Mouse (Mus musculus) cerebellum, adult 11 months (tissue): ENCODE data around the gene Anapc2.

Experiments used
- DNase-seq: peaks from one replicate; pipeline ENCODE4 v3.0.0; 2022

Anapc2 gene

DNA sequence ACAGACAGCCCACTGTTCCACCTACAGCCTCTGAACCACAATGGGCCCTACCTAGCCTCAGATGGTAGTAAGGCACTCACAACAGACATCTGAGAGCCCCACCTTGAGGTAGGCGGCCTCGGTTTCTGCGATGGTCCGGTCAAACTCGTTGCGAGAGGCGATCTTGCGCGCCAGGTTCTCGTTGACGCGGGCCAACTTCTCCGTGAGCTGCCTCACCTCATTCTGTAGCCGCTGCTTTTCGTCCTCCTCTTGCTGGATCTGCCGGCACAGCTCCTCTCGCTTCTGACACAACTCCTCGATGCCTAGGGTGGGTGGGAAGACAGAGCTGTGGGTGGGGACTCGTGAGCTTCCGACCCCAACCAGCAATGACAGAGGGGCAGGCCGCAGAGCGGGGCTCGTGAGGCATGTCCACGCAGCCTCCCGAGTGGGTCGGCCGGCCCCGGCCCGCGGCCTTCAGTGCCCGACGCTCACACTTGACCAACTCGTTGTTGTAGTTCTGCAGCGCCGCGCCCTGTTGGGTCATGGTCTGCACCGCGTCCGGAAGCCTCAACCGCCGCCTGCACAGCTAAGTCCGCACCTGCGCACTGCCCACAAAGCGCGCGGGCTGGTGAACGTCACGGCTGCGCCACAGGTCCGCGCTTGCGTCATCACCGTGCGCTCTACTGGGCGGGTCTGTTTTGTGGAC lies at the start of gene Anapc2, which contains the start of gene Ssna1:
Anapc2 (plus strand) TSS at position 652 of the 685 bp plus-strand sequence.
Ssna1 (minus strand) TSS at position 612 of the 685 bp plus-strand sequence.
- DNase-seq = peak; percentile 96

DNA sequence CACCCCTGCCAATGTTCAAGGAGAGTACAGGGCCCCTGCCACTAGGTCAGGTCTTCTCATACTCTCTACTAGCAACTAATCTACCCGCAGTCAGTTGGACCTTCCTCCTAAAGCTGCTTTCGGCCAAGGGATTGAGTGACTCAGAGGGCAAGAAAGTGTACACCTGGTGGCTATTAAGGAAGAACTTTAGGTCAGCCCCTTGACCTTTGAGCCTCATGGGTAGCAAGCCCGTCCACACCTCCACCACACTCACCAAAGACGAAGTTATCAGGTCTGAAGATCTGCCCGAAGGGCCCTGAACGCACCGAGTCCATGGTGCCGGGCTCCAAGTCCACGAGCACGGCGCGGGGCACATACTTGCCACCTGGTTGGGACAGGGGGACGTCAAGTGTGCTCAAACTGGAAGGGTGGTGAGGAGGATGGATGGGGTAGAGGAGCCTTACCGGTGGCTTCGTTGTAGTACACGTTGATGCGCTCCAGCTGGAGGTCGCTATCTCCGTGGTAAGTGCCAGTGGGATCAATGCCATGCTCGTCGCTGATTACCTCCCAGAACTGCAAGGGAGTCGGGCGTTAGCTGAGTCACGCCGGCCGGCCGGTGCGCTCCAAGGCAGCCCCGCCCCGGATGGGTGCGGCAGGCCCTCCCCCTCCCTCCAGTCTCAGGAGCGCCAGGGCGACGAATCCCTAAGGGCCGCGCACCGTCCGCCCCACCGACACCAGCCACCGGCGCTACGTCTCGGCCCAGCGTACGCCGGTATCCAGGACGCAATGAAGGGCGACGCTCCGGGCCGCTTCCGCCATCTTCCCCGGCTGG lies 48.4 kb upstream of the Anapc2 start:
- DNase-seq = no peak

DNA sequence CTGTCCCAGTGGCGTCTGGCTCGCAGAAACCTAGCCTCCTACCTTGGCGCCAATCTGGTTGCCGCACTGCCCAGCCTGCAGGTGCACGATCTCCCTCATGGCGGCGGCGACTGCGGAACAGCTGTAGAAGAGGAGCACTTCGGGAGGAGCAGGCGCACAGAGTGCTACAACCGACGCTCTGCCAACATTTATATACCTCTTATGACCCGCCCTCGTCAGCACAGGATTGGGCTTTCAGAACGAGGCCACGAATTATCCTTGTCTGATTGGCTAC lies 47.8 kb upstream of the Anapc2 start, which contains the start of gene Tubb4b:
Tubb4b (minus strand) TSS at position 211 of the 274 bp plus-strand sequence.
- DNase-seq = no peak

DNA sequence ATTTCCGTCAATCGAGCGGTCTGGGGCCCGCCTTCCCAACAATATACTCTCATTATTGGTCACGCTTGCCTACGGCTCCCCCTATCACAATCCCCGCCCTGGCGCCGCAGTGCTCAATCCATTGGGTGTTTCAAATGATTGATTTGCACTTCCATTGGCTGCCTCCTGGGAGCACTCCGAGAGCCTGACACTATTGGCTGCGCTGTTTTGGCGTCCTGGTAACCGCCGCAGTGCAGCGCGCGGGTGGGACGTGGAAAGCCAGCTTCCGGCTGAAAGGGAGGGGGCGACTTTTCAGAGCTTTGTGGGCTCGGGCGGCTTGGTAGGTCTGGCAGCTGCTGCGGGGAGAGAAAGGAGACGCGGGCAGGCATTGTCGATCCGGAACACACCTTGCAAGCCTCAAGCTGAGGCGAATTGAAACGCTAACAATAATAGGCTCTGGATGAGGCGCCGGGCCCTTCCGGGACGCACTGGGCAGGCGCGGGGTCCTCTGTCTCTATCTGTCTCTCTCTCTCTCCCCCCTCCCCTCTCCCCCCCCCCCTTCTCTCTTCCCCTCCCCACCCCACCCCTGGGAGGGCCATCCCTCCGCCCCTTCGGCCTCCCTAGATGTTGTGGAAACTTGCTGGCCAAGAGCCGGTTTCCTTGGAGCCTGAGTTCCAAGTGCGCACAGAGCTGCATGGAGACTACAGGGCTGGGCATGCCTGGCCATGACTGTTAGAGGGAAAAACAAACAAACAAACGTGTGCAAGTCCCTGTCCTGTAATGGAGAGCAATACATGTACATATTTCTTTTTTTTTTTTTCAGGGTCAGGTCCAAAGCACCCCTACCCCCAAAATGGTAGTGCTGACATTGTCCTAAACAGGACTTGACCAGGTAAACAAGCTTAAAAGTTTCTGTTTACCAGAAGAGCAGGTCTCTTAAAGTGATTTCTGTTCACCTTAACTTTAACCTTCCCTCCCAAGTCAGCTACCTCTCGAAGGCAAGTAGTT lies 47.2 kb upstream of the Anapc2 start:
- DNase-seq = peak; percentile 99

DNA sequence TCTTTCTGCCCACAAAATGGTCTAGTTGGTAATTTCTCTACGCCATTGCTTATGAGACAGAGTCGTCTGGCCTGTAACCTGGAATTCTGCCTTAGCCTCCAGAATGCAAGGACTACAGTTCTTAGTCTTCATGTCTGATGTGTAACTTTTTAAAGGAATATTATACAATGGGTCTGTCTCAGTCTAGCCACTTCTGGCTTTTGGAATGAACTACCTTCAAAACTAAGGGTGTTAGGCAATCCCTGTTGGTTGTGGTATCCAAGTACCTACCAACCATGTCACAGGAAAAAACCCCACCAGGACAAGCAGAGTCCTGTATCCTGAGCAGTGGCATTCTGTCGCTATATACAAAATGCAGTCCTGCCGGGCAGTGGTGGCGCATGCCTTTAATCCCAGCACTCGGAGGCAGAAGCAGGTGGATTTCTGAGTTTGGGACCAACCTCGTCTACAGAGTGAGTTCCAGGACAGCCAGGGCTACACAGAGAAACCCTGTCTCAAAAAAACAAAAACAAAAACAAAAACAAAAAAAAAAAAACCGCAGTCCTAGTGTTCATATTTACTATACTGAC lies 46.4 kb upstream of the Anapc2 start:
- DNase-seq = no peak

DNA sequence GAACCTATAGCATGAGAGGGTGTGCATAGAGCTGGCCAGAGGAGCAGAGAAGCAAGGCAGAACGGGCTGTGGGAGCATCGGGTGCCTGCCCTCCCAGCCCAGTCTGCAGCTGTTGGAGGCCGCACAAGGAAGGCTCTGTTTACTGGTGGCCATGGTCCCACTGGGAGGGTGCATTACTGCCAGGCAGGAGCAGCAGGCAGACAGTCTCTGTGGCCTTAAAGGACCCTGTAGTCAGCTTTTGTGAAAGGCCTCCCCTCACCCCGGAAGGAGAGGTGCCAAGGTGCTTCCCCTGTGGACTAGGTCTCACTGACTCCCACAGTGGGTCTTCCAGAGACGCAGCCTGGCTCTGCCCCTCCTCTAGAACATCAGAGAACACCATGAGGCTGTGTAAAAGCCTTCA lies 45.4 kb upstream of the Anapc2 start:
- DNase-seq = peak; percentile 48

DNA sequence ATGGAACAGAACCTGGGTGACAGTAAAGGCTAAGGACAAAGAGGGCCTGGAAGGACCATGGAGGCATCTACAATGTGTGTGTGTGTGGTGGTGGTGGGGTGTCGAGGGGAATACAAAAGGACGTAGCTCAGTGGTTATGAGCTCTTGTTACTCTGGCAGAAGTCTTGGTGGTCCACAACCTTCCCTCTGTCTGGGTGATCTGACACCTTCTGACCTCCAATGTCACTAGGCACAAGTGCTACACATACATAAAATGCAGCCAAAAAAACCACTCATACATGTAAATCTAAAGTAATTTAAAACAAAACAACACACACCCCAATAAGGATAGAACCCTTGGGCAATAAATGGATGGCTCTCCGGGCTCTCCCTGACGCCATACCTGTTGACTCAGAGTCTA lies 44.9 kb upstream of the Anapc2 start:
- no peak for DNase-seq

DNA sequence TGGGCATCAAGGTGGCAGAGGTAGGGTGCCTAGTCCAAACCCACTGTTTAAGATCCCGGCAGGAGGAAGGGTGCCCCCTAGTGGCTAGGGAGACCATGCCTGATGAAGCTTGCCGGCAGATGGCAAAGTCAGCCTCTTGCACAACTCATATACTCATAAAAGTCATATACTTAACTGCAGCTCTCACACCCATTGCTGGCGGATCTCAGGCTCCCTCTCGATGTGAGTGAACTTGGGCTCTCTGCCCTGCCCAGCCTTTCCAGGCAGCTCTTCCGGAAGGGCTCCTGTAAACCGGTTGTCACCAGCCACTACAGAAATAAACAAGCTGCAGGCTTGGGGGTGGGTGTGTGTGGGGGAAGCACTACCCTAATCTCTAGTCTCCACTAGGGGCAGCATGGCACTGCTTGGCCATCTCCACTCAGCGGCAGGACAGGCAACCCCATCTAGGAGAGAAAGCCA lies 43.8 kb upstream of the Anapc2 start:
- peak; percentile 86 for DNase-seq

DNA sequence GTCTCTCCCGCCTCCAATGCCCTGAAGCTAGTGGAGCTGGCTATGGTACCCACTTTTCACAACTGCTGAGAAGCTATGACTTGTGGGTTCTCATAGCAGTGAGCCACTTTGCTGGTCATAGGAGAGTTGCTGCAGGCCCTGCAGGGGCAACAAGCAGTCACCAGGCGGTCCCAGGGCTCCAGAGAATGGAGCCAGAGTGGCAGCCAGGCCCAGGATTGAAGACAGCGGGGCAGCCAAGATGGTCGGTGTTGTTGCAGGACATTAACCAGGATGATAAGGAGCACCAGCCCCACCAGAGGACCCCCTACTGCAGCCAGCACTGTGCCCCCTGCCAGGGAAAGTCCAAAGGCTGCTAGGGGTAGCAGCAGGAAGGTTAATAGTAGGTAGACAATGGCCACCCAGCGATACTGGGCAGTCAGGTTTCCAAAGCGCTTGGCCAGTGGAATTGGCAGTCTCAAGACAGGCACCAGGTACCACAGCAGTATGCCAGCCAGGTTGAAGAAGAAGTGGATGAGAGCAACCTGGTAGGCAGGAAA lies 43.2 kb upstream of the Anapc2 start:
- DNase-seq = no peak

DNA sequence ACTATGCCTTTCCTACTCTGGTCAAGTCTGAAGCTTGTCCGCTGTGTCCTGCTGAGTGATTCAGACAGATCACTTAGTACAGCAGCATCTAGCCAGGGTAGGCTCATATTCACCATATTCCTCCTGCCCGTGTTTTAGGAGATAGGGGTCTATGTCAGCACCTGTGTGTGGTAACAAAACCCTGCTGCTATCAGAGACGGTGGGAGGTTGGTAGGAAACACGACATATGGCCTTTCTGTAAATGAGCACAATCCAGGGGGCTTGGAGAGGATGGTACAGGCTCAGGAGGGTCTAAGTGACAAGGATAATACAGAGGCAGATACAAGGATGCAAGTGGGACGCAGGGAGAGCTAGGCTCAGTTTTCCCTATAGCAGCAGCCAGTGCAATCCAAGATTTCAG lies 42.7 kb upstream of the Anapc2 start:
- no peak for DNase-seq

DNA sequence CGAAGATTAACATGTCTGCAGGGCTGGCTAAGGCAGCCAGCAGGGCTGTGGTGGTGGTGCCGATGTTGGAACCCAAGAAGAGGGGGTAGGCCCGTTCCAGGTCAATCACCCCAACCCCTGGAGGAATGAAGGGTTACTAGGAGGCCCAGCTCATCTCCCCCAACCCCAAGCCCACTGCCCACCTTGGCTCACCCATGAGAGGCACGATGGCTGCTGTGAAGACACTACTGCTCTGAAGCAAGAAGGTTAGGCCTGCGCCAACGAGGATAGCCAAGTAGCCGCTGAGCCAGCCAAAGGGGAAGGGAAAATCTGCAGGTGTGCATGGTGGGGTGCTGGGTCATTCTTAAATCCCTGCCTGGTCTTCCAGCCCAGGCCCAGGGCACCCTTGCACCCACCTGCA lies 41.7 kb upstream of the Anapc2 start:
- DNase-seq = no peak

DNA sequence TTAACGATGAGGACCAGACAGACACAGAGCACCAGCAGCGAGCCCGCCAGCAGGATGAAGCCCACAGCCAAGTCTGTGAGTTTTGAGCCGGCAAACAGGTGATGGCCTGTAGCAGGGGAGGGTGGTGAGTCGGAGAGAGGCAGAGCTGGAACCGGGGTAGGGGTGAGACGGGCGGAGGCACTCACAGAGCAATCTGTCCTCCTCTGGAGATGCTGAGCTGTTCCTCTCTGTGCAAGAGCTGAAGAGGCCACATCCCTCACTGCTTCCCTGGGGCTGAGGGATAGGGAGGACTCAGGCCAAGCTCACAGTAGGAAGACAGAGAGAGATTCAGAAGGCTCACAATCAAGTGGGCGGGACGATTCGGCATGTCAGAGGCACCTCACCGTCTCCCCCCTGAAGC lies 41.2 kb upstream of the Anapc2 start:
- no peak for DNase-seq

DNA sequence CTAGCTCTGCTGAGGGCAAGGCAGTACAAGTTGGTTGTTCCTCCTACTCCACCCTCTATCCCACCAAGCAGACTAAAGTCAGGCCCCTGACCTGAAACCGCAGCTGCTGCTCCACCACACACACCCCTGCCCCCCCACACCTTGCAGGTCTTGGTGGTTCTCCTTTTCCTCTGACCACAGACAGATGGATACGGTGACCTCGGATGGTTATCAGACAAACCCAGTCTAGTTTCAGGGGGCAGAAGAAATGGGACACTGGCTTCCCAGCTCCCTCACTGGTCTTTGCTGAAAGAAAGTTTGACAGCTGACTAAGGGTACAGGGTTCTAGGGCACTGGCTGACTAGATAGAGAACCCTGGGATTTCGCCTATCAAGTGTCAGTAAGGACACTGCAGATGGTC lies 38.9 kb upstream of the Anapc2 start:
- no peak for DNase-seq

DNA sequence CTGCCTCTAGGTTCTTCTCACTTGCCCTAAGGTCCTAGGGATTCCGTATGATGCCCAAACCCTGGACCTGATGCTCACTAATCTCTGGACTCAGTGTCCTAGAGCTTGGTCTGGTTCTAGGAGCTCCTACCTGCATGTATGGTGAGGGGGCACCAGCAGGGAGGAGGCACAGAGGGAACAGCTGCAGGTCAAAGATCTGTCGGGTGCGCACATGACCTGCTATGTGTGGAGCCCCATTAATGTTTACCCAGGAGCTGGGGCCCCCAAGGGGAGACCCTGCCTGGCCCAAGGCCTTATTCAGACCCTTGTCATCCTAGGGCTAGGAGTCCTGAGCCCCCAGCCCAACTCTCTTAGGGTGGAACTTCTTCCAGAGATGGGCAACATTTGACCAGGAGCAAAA lies 38.2 kb upstream of the Anapc2 start, which contains the start of gene Slc34a3:
Slc34a3 (minus strand) TSS at position 315 of the 400 bp plus-strand sequence.
- no peak for DNase-seq

DNA sequence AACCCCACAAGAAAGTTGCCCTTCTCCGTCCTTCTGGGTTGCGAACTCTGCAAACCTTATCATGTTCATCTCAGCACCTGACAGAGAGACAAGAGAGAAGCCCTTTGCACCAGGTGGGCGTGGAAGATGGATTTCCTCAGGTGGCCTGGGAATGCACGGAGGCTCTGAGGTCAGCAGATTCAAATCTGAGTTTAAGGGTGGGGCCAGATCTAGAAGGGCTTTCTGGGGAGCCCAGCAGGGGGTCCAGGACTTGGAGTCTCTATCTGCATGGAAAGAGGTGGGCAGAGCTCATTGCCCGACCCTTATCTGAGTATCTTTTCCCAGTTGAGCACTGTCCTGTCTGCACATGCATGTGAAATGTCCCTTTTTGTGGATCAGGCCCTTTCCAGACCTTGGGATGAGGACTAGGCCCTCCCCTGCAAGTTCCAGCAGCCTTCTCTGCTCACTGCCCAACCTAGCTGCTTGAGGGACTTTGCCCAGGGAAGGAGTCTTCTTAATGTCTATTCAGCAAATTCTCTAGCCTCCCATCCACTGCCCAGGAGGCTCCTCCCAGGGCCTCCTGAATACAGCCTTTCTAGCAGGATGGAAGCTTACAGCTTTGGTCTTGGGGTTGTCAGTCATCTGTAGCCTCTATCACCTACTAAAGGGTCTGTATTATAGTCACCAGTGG lies 37.6 kb upstream of the Anapc2 start:
- no peak for DNase-seq

DNA sequence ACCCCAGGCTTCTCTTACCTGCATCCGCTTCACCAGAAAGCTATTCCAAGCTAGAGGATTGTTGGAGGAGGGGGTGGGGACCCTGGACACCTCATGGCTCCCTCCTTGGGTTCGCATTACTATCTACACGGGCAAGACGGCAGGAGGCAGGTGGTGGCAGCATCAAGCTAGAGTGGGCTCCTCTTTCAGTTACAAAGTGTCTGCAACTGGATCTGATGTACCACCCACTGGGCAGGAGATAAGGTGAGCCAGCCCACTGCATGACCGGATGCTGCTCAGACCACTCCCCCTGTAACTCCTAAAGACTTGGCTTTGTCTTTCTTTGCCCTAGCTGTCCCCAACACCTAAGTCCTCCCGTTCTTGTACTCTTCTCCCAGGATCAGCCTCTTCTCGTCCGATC lies 35.7 kb upstream of the Anapc2 start, which contains the start of gene Rnf224:
Rnf224 (minus strand) TSS at position 174 of the 400 bp plus-strand sequence.
- no peak for DNase-seq

DNA sequence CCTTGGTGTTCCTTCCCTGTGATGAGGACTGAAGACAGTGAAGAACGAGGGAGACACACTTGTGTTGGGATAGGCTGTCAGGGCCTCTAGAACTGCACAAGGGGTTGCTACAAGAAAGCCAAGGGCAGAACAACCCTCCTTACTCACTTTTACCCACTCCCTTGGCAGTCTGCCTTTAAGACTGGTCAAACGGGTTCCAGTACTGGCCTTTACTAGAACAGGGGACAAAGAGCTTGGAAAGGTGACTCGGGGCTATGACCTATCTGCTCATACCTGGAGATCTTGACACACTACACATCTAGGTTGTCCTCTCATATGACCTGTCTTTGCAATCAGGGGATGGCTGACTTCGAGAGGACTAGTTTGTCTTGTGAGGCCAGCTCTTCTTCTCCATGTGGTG lies 34.8 kb upstream of the Anapc2 start:
- no peak for DNase-seq

DNA sequence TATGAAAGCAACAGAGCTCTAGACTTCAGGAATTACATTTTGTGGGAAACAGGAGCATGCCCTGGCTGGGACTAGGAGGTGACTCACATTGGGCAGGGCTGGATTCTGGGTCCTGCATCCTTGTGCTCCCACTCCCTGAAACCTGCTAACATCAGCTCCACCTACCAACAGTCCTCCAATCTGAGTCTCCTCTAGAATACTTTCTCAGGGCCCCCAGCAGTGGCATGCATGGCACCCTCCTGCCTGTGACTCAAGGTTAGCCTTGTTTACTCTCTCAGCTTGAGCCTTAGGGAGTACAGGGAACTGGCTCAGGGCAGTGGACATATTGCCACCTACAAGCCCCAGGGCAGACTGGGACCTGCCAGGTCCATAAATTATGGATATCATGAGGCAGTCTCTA lies 34.2 kb upstream of the Anapc2 start:
- no peak for DNase-seq

DNA sequence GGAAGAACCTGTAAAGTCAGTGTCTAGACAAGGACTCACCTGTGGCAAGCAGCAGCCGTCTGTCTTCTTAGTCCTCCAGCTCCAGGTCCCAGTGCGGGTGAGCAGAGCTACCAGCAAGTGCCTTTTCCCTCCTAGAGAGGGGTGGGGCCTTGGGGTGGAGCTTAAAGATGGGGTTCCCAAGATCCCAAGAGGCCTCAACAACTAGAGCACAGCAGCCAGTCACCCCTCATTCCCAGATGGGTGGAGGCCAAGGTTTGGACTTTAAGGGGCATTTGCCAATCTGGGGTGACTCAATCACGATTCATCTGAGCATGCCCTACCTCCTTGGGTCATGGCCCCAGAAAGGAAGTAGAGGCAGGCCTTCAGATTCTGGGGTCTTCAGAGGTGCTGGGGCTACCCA lies 32.5 kb upstream of the Anapc2 start:
- no peak for DNase-seq

DNA sequence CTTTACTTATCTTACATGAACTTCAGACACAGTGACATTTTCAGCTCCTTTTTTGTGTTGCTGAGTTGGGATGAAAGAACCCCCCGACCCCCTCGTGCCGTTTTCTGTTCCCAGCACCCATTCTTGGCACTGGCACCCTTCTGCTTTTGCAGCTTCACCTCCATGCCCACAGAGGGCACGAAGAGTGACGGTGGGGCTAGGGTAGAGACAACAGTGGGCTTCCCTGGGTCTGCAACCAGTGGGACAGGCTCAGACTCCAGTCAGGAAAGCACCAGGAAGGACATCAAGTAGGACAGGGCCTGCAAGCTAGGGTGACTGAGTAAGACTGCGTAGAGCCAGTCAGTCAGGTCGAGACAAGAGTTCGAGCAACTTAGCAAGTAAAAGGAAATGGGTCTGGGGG lies 32.0 kb upstream of the Anapc2 start:
- no peak for DNase-seq

DNA sequence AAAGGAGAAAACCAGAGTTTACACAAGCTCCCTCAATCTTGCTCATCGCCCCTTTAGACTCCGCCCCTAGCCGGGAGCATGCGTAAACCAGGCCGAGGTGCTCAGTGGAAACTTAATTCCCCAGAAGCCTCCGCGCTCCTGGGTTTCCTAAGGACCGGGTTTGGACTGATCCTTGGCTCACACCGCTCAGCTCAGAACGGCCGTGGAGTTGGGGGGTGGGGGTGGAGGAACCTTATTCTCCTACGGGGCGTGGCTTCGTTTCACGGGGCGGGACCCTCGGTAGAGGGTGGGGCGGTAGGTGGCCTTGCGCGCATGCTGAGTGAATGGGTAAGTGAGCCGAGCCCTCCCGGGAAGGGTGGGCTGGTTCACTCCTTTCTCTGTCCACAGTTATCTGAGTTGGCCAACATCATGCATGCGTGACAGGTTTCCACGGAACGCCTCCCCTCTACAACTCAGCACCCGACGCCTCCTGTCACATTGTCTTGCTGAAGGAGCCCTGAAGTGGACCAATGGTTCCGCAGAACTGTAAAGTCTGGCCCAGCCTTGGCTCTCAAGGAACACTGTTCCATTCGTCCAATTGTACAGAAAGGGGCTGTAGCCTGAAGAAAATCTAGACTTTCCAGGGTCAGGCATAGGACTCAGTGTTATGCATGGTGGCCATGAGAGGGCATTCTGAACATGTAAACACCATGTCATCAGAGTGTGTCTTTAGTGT lies 31.4 kb upstream of the Anapc2 start:
- peak; percentile 65 for DNase-seq
